Mouse (Mus musculus) embryo, embryonic 11 days (tissue): ENCODE data around the gene Aldh1l2.
"Not testable (repeated sequence)": the region's sequence is repeated elsewhere in the genome, so short reads cannot be mapped to it uniquely, and the experiment has no call there.

Experiments used
- DNase-seq: peaks from one replicate; pipeline ENCODE4 v3.0.0-alpha.2; 2015

Aldh1l2 gene

DNA sequence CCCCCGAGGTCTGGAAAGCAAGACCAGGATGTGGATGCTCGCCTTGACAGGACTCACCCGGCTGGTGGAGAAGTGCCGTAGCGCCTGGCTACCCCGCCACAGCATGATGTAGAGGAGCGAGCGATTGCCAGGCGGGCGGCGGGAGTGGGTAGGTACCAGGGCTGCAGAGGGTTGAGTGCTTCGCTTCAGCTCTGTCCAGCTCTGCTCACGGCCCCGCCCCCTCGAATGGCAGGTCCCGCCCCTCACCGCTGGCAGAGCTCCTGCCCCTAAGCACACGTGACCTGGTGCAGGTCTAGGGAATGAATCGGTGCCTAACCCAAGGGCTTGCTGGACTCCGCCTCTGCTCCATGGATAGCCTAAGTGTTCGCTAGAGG, at the start of gene Aldh1l2:
Gene Aldh1l2 (minus strand): TSS at position 231 of the 374 bp plus-strand sequence.
- peak; percentile 91 for DNase-seq

DNA sequence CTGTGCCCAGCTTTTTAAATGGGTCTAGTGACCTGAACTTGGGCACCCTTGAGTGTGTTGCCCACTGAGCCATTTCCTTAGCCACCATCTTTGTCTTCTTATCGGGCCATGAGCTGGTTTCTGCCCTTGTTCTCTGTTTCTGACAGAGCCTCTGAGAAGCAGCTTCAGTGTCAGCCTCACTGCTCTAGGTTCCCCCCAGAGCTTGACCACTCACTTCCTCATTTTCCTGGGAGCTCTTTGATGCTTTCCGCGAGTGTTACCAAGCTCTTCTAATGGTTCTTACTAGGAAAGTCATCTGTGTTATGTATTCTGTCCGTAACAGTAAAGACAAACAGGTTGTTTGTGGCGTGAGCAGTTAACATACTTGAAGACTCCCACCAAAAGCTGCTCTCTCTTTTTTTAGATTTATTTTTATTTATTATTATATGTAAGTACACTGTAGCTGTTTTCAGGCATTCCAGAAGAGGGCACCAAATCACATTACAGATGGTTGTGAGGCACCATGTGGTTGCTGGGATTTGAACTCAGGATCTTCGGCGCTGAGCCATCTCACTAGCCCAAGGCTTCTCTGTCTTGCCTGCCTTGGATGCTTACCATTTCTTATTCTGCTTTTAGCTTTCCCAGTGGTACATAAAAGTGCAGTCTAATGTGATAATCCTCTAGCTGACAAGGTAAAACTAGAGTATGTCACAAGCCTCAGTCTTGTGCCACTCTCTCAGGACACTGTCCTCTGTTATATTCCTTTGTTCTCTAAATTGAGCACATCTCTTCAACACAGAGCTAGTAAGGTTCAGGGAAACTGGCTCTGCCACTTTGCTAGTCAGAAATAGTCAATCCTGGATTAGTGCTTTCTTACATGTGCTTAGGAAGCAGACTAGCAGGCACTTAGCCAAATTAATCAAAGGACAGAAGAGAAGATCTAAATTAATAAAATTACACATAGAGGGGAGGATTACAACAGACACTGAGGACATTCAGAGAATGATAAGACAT, 31.8 kb upstream of the Aldh1l2 start:
- DNase-seq, result no peak

DNA sequence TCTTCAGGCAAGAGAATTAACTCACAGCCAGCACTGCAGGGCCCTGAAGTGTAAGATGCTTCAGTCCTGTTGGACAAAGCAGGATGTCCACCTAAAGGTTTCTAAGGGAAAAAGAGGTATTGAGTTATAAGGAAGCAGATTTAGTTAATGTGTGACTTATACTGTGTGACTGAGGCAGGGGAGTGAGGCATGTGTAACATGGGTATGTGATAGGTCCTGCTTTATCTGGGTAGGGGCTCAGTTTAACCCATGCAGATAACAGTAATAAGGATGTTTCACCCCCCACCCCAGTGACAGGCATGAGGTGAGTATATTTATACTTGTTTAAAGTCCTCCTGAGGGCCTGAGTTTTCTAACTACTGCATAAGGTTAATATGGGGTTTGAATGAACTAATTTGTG, 29.1 kb upstream of the Aldh1l2 start:
- DNase-seq, result no peak

DNA sequence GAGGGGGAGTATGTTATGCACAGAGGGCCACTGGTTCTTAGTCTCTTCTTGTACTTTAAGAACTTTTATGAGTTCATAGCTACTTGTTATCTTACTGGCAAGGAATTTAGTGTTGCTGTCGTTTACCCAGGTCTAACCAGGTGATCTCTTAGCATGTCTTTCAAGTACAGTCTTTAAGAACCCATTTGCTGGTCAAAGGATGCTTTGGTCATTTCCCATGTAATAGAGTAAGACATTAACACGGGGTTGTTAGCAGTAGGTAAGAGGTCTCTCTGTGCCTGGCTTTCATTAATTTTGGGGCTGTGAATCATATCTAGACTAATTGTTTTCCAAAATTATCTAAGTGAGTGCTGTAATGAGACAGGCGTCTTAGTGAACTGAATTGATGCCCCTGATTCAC, 11.4 kb upstream of the Aldh1l2 start:
- DNase-seq, result no peak

DNA sequence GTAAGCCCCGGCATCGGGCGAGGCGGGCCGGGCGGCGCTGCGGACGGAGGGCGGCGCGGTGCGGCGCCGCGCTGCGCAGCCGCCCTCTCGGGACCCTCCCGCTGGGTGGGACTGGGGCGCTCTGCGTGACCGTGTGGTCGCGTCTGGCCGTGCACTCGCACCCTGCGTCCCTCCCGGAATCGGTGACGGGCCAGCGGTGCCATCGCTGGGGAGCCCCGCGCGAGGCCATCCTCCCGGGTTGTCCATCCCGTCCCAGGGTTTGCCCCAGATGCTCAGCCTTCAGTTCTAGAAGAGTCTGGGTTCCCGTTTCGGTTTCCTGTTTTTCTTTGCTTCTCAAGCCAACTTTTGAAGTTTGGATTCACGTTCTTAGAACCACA, 10.2 kb upstream of the Aldh1l2 start:
- DNase-seq, result no peak

DNA sequence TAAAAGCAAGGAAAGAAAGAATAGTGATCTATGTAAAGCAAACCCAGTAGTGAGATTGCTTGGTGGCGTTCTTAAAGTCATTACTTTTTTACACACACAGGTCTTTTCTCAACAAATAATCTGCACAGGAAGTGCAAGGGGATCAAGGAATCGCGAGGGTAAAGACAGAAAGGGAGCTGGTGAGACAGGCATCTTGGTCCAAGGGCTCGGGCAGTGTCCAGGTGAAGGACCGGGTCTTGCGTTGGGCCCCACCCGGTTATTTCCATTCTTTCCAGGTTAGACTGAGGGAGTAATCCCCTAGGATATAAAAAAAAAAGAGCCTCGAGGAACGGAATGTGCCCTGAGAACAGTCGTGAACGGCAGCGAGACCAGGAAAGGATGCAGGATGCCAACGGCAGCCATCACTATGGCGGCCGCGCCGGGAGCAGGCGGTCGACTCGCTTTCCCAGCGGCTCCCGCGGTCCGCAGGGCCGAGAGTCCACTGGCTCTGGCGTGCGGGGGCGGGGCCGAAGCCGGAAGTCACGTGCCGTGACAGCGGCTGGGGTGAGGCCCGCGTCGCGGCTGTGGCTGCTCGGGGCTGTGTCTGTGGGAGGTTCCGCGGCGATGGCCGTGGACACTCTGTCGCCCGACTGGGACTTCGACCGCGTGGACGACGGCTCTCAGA, 9.6 kb upstream of the Aldh1l2 start, which contains the start of gene Washc4:
Gene Washc4 (plus strand): TSS at position 314 of the 664 bp plus-strand sequence.
- DNase-seq, result peak; percentile 97

DNA sequence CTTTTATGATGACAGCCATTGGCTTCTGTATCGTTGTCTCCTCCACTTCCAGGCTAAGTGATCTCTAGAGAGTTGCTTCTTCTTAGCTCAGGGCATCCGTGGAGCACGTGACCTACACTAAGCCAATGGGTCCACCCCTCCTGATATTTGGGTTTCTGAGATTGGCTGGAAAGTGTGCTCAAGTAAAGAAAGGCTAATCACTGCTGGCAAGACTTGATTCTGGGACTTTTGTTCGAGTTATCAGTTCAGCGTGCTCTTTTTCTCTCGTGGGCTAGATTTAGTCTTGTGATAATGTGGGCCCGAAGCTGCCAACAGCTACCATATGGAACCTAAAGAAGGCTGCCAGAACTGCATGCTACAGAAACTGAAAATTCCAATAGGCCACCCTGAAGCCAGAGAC, 8.3 kb upstream of the Aldh1l2 start:
- no peak for DNase-seq

DNA sequence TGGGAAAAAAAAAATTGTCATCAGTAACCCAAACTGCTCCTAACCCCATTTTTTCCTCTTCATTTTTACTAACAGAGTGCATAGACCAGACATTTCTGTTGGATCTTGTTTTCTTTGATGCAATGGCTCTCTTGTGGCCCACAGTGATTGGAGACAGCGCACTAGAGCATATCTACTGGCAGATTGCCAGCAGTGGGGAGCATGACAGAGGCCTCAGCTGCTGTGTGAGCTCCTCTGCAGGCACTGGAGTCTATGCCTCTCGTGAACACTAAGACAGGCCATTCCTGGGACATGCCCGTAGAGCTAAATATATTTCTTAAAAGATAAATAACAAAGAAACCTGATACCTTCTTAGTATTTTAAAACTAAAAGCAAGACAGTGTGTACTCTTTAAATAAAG, 6.2 kb upstream of the Aldh1l2 start:
- DNase-seq, result peak; percentile 9

DNA sequence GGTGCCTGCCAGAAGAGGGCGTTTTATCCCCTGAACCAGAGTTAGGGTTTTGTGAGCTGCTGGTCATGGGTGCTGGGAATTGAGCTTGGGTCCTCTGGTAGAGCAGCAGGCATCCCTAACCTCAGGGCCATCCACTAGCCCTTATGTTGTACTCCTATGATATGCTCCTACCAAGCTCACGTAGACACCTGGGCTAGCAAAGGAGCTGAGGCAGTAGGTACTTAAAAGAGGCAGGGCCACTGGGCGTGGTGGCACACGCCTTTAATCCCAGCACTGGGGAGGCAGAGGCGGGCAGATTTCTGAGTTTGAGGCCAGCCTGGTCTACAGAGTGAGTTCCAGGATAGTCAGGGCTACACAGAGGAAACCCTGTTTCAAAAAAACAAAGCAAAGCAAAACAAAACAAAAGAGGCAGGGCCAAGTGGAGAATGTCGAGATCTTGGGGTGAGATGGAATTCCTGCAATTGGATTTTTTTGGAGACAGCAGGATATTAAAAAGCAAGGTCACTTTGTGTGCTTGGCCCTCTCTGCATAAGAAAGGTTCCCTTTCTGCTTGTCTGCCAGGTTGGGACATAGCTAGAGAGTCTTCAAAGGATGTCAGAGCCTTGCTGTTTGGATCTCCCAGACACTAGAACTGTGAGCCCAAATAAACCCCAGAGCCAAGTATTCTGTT, 5.5 kb upstream of the Aldh1l2 start:
- no peak for DNase-seq

DNA sequence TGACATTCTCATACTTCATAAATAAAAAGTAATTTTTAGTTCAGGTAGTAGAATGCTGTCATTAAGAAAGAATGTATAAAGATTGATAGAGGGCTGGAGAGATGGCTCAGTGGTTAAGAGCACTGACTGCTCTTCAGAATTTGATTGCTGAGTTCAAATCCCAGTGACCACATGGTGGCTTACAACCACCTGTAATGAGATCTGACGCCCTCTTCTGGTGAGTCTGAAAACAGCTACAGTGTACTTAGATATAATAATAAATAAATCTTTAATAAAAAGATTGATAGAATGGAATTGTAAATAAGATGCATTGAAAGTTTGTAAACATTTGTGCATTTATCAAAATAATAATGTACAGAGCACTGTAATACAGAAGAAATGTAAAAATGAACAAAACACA, 2.5 kb upstream of the Aldh1l2 start:
- DNase-seq, result no peak

DNA sequence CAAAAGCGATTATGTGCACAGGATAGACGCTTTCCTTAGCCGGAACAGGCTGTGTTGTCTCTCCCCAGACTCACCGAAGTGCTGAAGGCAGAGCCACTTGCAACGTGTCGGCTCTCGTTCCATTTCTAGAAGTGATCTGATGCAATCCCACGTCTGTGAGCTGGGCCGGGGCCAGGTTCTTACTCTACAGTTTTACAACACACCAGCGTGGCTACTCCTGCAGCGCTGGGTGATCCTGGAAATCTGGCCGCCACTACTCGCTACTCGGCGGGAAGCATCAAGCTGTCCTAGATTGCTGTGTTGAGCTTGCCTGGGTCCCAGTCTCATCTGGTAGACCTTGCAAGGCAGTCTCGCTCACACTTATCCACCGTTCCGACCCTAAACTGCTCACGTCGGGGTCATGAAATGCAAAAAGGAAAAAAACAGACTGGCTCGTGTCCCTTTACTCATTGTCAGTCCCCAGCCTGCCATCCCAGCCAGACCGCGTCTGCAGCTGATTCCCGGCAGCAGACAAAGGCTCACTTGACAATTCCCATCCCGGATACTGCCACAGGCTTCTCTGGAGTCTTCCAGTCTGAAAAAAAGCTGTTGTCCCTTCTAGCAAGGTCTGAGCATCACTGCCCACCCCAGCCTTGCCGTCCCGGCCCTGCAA, 556 bp downstream of the Aldh1l2 start:
- peak; percentile 56 for DNase-seq

DNA sequence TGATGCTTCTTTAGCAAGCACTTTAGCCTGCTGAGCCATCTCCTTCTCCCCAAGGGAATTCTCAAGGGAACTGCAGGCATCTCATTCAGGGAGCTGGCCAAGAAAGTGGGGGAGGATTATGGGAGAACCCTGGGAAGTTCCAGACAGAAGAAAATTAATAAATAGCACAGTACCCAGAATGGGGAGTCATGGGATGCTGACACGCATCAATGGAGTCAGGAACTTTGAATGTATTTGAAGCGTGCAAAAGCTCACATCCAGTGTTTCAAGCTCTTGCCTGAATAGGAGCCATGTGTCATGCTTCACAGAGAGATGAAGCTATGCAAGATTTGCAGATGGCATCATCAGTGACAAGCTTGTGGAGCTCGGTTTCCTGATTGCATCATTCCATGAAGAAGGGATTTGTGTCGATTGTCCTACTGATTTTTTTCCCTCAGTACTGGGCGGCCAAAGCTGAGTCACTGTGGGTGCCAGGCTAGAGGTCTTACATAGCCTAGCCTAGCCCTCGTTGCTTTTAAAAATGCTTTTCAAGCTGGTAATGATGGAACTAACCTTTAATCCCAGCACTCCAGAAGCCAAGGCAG, 3.5 kb downstream of the Aldh1l2 start:
- no peak for DNase-seq

DNA sequence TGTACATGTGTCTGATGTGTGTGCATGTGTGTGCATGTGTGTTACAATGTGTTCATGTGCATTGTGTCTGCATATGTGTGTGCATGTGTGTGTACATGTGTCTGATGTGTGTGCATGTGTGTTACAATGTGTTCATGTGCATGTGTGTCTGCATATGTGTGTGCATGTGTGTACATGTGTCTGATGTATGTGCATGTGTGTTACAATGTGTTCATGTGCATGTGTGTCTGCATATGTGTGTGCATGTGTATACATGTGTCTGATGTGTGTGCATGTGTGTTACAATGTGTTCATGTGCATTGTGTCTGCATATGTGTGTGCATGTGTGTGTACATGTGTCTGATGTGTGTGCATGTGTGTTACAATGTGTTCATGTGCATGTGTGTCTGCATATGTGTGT, 9.7 kb downstream of the Aldh1l2 start:
- DNase-seq, result not testable (repeated sequence)

DNA sequence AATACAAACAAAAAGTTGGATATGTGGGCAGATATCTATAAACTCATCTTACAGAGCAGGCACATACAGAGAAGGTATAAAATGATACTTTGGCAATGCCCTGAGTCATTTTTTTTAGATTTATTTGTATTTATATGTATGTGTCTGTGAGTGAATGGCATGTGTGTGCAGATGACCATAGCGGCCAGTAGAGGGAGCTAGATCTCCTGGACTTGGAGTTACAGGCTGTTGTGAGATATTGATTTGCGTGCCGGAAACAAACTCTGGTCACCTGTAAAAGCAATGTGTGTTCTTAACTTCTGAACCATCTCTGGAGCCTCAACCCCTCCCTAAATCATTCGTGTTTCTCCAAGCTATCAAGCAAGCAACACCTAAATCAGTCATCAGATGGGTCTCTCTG, 12.9 kb downstream of the Aldh1l2 start:
- no peak for DNase-seq

DNA sequence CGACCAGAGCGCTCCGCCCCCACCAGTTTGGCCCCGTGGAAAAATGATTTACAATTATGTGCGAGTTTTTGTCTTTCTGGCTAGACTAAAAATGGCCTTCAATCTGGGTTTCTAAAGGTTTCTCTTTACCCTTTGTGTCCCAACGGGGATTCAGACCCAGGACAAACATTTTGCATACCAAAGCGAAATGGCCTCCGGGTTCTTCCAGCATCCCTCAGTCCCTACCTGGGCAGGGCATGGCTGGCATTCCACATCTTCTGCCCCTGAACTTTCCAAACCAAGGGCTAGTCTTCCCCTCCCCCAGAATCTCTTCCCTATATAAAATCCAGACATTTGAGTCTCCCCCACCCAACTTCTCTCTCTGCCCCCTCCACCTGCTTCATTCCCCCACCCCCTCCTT, 20.2 kb downstream of the Aldh1l2 start:
- no peak for DNase-seq

DNA sequence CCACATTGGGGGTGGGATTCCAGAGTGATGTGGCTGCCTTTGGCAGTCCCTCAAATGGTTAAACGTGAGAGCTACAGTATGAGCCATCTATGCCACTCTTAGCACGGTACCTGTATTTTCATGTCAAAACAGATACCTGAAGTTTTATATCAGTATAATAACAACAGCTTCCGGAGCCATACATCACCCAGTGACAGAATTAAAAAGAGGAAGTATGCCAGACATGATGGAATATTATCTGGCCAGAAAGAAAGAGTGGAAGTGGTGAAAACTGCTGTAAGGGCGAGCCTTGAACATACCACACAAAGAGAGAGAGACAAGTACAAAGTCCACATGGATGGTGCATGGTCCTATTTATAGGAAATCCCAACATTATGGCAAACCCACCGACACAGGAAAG, 22.6 kb downstream of the Aldh1l2 start:
- no peak for DNase-seq

DNA sequence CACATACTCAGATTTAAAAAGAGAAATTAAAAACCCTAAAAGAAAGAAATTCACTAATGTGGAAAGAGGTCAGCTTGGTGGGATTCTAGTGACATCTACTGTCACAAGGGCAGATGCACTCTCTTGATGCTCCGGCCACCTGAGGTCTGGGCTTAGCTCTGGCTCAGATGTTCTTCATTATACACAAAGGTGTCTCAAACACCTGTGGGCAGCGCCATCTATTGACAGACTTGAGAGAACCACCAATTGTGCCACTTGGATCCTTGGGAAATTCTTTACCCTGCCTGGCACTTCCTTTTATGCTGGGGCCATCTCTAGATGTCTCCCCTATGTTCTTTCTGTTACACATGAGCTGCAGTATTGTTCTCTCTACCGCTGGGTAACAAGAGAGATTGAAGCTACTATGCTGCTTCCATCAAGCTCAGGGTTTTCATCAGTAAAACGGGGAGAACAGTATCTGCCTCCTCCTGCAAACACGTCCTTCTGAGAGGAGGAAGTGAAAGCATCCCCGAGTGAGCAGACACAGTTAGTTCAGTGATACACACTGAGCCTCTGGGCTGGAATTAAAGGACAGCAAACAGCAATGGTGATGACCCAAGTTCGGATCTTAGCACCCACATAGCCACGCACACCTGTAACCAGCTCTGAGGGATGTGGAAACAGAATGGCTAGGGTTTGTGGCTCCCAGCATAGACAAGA, 24.8 kb downstream of the Aldh1l2 start:
- DNase-seq, result peak; percentile 27

DNA sequence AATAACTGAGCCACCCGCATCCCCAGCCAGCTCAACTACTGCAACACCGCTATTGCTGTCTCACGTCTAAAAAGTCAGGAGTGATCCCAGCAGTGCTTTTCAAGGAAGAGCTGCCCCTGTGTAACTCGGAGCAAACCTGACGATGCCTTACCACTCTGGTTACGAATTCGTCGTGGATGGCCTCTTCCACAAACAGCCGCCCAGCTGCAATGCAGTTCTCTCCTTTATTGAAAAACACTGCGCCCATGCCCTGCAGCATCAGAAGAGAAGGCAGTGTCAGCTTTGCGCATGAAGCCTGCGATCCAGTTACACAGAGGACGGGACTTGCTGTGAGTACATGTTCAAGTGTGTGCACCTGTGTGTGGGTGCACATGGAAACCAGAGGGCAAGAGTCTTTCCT, 36.6 kb downstream of the Aldh1l2 start:
- DNase-seq, result no peak

DNA sequence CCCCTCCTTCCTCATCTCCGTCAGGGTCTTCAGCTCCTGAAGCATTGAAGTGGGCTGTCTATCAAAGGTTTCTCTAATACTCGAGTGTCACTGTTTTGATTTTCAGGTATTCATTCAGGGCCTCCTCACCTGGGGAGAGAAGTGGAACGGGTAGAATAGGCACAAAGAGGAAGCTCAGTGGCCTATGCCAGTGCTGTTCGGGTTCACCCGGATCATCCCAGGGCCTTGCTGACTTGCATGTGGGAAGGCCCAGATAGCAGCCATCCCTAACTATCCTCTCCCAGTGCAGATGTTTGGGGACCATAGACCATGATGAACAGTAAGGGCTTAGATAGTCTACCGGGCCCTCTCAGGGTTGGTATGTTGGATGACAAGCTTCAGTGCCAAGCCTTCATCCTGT, 43.4 kb downstream of the Aldh1l2 start:
- DNase-seq, result no peak

DNA sequence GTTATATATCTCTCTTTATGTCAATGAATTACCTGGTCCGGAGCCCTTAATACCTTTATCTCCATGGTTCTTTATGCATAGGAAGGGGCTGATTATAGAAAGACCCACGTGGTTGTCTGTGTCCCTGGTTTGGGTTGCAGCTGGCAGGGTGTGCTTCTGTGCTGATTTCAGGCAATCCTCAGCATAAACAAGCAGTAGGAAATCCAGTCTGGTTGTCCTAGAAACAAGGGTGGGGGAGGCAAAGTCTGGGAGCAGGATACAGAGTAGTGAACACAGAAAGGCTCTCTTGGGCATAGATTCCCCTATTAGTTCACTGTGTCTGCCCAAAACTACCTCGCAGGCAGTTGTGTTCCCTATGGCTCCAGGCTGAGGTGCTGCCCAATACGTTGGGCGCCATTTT, 56.7 kb downstream of the Aldh1l2 start:
- no peak for DNase-seq

DNA sequence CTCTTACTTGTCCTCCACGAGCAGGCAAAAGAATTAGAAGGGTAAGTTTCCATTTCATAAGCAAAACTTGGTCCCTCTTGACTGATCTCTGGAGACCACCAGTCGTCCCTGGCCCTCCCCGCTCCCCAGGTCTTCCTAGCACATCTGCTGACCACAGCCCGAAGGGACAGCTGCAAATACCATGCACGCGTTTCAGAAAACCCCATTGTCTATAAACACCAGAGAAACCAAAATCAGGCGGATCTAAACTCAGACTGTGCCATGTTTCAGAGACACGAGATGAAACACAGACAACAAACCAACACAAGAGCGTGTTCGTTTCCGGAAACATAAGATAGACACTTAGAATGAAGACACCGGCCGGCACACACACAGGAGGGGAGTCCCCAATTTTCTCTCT, 58.7 kb downstream of the Aldh1l2 start:
- DNase-seq, result no peak

DNA sequence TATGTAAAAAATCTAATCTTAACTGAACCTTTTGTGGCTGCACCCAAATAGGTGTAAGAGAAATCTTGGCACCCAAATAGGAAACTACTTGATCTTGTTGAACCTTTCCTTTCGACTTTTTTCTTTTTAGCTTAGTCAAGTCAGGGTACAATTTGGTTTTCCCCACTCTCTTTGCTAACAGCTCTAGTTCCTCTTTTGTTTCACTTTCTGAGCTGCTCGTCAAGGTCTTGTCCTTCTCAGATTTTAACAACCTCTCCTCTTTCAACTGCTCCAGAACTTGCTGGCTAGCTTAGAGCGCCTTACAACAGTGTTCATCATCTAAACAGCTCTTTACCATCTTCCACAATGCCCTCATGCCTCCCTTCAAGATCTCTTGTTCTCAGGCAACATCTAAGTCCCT, 76.4 kb downstream of the Aldh1l2 start:
- DNase-seq, result no peak
